Mouse (Mus musculus) naive thymus-derived CD4-positive, alpha-beta T cell, adult 2 months (primary cell): ENCODE measurements around the gene Spint3.

ENCODE experiments used
- DNase-seq: peaks from one replicate; pipeline ENCODE4 v3.0.0-alpha.2; 2011; ENCODE audit warnings: low read depth

Gene Spint3

DNA sequence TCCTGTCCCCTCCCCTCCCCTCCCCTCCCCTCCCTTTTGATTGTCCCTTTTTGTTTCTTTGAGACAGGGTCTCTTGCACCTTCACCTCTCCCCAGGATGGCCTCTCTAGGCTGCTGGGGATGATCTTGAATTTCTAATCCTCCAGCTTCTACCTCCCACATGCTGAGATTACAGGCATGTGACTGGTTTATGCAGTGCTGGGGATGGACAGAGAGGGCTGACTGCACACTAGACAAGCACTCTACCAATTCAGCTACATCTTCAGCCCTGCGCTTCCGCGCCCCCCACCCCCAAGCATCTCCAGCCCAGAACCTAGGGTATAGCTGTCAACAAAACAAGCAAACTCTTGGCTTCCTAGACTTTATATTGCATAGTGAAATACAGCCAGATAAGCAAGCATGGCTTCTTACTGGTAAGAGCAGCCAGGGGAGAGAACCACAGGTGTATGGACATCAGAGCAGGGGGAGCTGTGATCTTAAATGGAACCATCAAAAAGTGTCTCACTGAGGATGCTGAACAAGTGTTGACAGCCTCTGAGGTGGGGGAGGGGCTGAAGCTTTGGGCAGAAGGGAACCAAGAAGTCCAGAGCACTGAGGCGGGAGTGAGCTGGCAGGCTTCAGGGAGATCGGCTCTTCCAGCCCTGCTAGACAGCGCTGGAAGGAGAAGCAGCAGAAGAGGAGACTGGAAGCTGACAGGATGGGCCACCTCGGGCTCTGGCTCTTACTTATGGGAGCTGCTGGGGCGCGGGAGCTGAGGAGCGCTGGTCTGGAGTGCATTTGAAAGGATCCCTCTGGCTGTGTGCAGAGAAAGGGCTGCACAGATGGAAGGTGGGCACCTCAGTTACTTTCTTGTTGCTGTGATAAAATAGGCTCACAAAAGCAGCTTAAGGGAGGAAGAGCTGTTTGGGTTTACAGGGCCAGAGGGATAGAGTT, 23.0 kb downstream of the Spint3 start:
- no peak for DNase-seq

DNA sequence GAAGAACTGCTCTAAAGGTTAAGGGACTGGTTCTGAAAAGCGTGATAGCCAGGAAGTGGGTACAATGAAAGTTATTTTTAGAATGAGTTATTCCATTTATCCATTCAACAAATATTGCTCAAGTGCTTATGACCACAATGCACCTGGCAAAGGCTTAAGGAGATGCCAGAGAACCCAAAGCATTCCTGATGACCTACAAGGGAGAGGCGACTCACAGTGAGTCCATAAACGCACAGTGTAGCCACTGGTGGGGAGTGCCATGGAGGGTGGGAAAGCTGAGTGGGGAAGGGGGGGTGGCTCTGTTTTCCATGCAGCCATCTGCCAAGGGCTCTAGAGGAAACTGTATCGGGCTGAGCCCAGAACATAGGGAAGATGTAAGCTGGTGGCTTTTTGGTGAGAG, 23.9 kb downstream of the Spint3 start:
- DNase-seq: no peak

DNA sequence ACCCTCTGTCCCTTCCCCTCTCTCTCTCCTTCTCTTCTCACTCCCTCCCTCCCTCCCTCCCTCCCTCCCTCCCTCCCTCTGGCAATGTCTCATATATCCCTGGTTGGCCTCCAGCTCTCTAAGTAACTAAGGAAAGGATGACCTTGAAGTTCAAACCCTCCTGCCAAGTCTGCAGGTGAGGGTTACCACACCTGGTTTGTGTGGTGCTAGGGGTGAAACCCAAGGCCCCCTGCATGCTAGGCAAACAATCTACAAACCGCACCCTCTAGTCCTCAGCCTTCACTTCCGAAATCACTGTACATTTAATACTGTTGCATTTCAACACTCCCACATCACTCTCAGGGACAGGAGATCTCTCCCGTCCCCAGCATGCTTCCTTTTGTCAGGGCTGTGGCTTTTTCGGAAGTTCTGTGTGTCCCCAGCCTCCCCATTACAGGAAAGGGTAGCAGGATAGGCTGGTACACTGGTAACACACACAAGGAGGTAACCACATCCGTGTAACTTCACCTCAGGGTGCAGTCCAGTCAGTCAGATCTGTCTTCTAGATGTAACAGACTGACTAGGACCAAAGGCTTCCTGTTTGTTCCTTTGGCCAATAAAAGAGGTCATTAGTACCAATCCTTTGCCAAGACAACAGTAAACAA, 28.7 kb downstream of the Spint3 start:
- peak; percentile 59 for DNase-seq

DNA sequence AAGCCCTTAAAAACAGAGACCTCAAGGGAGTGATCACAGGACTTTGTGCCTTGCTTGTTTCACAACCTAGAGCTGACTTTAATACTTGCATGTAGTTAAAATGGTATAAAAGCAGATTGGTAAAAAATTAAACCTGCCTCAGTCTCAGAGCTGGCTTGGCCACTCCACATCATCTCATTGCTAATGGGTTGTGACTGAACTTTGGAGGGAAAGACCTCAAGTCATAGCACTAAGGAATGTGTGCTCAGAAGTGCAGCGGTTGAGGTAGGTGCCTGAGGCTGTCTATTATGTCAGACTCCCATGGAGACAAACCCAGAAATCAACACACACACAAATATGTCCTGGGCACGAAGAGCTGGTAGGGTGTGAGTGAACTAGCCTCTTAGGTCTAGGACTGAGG, 29.5 kb downstream of the Spint3 start:
- no peak for DNase-seq

DNA sequence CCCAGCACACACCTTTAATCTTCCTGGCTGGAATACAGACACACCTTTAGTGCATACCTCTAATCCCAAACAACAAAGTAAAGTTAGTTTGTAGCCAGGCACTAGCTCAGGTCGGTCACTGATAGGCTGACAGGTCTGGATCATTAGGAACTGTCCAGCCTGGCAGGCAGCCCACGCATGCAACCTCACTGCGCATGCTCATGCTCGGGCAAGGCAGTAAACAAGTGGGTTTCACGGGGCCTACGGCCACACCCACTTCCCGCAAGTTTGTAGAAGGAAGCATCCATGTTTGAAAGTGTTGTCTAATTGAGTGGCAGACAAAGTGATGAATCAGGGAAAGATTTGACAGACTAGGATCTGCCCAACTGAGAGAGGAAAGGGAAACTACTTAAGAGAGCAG, 30.7 kb downstream of the Spint3 start:
- DNase-seq: no peak

DNA sequence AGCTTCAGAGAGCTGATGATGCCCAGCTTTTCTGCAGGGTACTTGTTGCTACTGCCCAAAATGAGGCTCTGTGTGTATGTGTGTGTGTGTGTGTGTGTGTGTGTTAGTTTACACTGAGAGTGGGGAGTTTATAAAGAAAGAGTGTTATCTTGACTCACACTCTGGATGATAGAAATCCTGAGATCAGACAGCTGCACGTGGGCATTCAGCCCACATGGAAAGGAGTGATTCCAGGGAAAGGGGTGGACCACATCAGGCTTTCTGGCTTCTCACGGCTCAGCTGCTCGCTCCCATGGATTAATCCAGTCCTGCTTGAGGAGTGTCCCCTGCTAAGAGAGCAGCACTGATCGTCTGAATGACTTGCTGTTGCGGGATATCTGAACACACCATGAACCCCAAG, 31.1 kb downstream of the Spint3 start:
- no peak for DNase-seq

DNA sequence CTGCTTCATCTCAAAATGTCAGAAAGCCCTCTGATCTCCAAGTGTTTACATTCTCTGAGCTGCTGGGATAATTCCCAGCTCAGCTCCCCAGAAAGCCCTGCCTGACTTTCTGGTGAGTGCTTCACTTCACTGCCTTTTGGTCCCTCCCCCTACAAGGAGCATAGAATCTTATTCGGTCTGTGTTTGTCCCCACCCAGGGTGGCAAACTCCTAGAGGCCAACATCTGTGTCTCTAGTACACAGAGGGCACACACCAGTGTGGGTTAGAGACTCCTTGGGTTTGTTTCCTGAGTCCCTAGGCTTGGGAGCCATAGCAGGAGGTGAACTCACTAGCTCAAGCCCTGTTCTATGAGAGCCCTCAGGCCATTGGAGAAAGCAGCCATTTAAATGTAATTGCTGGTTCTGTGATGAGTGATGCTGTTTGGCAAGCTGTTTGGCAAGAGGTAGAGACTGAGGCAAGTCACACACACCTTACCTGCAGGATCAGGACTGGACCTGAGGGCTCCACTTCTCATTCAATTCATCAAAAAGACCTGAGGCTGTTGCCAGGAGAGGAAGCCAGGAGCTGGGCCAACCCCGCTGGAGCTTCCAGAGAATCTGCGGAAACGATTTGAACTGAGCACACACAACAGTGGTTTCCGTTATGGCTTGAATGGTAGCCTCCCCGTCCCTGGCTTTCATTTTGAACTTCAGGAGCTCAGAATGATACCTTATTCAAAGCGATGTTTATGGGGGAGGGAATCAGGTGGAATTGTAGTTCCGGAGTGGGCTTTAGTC, 32.4 kb downstream of the Spint3 start:
- no peak for DNase-seq

DNA sequence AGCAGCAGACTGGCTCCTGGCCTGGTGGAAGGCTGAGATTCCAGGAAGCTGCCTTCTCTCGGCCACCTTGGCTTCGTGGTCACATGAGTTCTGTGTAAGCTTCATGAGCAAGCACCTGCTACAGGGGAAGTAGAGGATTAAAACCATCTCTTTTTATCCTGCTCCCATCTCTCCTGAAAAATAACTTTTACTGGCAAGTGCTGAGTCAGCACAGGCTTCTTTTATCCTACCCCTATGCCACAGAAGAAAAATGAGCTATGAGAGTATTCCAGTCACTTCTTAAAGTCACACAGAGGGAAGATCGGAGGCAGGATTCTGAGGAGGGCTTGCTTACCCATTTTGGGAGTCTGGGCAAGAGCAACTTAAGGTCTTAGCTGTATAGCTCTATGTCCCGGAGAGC, 36.3 kb downstream of the Spint3 start:
- no peak for DNase-seq

DNA sequence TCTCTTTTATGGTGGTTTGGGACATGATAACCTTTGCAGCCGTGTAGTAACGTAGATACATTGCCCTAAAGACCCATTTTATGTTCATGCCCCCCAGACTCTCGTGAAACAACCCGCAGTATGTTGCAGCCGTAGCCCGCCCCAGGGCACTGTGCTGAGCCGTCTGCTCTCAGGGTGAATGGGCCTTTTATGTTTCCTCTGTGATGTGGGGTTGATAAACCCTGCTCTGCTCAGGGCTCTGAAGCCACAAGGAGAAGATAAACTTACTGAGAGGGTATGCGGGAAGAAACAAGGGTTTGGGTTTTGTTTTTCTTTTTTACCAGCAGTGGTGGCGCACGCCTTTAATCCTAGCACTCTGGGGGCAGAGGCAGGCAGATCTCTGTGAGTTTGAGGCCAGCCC, 38.9 kb downstream of the Spint3 start:
- DNase-seq: peak; percentile 75

DNA sequence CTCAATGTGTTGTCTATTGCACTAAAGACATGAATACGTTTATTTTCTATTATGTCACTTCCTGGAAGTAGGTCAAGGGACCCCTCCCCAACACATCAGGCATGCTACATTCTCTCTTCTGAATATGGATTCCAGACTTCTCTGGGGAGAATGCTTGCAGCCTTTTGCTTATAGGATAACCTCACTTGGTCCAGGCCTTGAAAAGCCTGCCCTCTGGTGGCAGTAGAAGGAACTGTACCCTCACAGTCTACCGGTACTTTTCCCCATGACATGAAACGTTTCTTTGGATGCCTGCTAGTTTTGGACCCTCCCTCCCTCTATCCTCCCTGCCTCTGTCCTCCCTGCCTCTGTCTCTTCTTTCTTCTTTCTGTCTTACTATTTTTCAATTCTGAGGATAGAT, 42.1 kb downstream of the Spint3 start:
- peak; percentile 87 for DNase-seq

DNA sequence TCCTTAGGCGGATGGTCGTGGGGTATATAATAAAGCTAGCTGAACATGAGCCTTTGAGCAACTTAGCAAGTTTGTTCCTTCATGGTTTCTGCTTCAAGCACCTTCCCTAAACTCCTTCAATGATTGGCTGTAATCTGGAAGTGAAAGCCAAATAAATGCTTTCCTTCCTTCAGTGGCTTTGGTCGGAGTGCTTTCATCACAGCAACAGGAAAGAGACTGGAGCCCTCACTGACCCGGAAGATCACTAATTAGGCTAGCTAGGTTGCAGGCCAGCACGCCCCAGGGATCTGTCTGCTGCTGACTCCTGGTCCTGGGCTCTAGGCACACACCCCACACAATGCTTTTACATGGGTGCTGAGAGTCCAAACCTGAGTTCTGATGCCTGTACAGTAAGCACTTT, 44.7 kb downstream of the Spint3 start:
- DNase-seq: no peak

DNA sequence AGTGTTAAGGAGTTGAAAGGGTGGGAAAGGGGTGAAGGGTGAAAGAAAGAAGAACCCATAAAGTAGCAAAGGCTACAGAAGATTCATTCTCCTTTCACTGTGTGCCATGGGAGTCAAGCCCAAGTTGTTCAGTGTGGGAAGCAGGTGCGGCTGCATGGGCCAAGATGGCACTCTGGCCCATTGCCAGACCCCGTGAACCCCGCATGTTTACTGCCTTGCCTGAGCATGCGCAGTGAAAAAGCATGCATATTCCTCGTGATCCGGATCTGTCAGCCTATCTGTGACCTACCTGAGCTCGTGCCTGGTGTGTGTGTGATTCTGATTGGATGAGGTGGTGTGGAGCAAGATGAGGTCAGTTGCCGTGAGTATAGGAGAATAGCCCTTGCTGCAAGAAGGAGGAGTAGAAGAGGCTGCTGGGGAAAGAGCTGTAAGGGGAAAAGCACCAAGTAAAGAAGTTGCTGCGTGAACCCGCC, 49.9 kb downstream of the Spint3 start:
- DNase-seq: no peak

DNA sequence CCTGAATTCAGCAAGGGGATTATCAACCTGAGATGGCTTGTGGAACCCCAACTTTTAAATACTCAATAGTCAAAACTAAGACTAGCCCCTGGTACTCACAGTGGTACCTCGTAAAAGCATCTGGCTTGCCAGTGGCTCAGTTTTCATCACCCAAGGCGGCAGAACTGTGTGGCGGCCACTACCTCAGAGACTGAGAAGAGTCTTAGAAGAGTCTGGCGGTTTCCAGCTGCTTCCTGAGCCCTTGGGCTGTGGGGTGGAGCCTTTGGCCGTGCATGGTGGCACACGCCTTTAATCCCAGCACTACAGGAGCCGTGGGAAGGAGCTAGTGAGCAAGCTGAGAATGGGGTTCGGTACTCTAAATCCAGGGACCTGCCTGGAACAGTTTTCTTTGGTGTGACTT, 51.0 kb downstream of the Spint3 start:
- DNase-seq: no peak

DNA sequence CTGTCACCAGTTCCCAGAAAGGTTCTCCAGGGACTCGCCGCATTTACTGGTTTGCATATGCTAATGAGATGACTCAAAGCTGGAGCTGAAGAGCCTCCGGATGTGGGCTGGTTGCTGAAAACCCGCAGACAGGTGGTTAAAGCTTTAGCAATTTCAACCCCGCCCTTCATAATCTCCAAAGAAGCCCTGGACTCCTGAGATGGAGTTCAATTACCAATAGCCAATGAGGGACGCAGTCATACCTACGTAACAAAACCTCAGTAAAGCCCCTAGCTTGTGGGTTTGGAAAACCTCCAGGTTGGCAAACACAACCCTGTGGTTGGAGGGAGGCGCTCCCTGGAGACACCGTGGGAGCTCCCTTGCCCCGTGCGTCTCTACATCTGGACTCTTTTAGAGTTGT, 51.4 kb downstream of the Spint3 start:
- DNase-seq: peak; percentile 91

DNA sequence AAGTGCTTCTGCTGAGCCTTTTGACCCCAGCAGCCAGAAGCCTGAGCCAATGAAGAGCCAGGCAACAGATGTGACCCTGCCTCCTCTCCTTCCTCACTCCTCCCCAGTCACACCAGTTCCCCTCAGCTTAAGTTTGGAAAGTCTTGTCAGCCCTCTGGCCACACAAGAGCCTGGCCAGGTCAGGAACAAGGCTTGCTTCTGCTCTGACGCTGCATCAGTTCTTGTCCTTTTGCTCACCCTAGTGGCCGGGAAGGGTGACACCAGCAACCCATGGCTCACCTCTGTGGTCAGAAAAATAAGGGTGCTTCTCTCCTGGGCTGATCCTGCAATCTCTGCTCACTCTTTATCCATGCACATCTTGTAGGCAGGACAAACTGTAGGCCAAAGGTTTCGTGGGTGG, 52.5 kb downstream of the Spint3 start:
- peak; percentile 61 for DNase-seq
